Mouse (Mus musculus) neural tube, embryonic 10.5 days (tissue): Measurements from ENCODE around the gene Ern2.

Source experiments
- DNase-seq: peaks from one replicate; pipeline ENCODE4 v3.0.0-alpha.2; 2017; ENCODE audit warnings: low spot score; ENCODE audit errors: extremely low spot score

Gene Ern2

DNA sequence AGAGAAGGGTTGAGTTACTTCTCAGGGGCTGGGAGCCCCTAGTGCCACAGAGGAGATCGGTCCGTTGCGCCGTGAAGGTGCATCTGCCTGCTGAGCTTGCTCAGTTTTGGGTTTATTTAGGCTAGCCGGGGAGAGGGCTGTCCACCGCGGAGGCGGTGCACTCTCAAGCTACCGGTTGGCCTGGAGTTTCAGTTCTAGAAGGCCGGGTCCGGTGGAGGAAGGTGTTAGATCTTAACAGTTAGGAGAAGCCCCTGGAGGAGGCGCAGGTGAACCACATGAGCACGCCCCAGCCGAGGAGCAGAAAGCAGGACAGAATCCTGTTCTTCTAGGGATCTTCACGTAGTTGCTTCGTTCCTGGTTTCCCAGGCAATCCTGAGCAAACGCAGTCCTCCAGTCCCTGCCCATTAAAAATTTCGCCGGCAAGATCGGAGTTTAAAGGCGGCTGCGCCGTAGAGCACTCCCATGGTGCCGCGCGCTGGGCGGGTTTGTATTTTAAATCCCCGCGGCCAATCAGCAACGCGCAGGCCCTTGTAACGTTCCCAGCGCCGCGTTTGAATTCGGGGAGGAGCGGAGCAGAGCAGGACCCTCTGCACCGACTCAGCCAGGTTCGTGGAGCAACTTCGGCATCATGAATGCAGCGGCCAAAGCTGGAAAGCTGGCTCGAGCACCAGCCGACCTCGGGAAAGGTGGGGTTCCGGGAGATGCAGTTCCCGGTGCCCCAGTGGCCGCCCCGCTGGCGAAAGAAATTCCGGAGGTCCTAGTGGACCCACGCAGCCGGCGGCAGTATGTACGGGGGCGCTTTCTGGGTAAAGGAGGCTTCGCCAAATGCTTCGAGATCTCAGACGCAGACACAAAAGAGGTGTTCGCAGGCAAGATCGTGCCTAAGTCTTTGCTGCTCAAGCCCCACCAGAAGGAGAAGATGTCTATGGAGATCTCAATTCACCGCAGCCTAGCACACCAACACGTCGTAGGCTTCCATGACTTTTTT is 26.8 kb downstream of the Ern2 start, which contains the start of gene Plk1:
Gene Plk1, plus strand, starts transcription at position 525 of the 988 bp plus-strand sequence.
- DNase-seq: peak; percentile 88

GRCm38 (mm10) chr7:122158488-122158887 is 27.5 kb downstream of the Ern2 start:
- DNase-seq: no peak

GRCm38 (mm10) chr7:122152473-122152872 is 33.5 kb downstream of the Ern2 start:
- no peak for DNase-seq

DNA sequence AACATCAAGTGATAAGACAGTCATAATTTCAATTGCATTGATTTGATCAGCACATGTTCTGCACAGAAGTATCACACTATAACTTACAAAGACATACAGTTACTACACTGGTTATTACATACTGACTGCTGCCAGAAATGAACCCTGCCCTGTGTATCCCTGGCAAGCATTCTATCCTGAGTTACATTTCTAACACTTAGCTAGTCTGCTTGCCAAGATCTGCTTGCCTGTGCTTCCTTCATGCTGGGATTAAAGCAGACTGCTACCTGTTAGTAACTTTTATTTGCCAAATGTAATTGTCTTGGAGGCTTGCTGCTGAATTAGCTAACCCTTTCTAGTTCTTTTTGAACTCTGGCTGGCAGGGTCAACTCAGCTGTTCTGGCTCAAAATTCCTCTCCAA is 45.0 kb downstream of the Ern2 start:
- DNase-seq: no peak

DNA sequence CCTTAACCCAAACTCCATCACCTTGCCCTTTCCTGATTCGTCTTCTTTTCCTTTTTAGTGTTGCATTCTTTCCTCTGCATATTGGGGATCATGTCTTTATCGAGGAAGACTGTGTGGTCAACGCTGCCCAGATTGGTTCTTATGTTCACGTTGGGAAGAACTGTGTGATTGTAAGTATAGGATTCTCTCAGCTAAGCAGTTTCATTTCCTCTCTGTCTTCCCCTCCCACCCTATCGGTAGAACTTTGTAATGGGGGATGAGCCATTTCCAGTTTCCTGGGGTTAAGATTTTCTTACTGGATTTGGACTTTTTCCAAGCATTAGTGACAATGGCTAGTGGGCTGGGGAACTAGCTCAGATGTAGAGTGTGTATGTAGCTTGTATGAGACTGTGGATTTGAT is 47.8 kb downstream of the Ern2 start:
- DNase-seq: no peak

GRCm38 (mm10) chr7:122137071-122137470 is 48.9 kb downstream of the Ern2 start:
- DNase-seq: no peak

- DNase-seq: peak; percentile 27
Measured at GRCm38 (mm10) chr7:122135070-122135469, 50.9 kb downstream of the Ern2 start.

GRCm38 (mm10) chr7:122133338-122133625 is 52.7 kb downstream of the Ern2 start:
- no peak for DNase-seq

- DNase-seq: peak; percentile 100
Measured at GRCm38 (mm10) chr7:122132497-122133337, 53.3 kb downstream of the Ern2 start, which contains the start of the genes Palb2 and Dctn5. TSS of gene Palb2 (minus strand) at chr7:122132985. TSS of gene Dctn5 (plus strand) at chr7:122133041.

DNA sequence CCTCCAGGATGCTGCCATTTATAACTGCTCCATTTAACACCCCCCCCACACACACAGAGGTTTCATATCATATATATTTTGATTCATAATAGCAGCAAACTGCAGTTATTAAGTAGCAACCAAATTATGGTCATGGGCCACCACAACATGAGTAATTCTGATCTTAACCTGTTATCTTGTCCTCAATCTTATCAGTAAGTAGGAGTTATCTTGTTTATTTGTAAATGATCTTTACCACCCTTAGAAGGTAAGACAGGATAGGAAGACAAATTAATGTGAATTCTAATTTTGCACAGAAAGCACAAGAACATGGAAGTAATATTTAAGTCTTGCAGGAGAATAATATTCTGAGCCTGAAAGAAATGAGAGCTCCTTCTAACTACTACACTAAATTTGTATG is 54.2 kb downstream of the Ern2 start:
- DNase-seq: no peak

GRCm38 (mm10) chr7:122126946-122127345 is 59.1 kb downstream of the Ern2 start:
- DNase-seq: no peak

DNA sequence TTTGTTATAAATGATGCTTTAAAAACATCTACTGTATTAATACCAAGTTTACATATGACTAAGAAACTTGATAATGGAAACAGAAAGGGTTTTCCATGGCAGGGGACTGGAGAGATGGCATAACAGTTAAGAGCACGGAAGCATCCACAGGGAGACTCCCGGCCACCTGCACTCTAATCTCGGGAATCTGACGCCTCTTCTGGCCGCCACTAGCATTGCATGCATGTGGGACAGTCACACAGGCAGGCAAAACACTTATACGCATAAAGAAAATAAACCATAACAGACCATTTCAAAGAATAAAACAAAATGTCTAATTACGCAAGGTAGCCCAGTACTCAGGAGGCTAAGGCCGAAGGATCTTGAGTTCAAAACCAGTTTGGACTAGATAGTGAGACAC is 60.4 kb downstream of the Ern2 start:
- DNase-seq: no peak

DNA sequence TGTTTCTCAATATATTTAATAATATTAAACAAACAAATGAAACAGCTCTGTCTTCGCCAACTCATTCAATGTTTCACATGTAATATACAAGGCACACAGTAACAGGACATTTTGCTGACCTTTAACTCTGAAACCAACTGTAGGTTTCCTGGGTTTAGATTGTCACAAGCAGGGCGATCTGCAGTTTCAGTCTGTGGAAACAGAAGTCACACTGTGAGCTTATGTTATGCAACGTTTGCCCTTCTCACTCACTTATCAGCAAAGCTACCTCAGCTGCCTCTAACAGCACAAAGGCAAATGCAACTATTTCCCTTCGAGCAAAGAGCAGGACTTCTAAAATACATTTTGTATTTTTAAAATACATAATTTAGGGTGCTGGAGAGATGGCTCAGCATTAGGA is 62.5 kb downstream of the Ern2 start:
- no peak for DNase-seq
